Mouse (Mus musculus): ENCODE results near the gene Pla2g4d. TPM values are rescaled to one million over a fixed set of nuclear protein-coding genes. Genes with fewer than 3 reads are reported as not detected.

Pla2g4d gene
- not detected for total RNA-seq (2018; cell fraction: chromatin; rRNA removed)
- not detected for total RNA-seq (2018; cell fraction: cytosol; rRNA removed)
- not detected for total RNA-seq (2018; cell fraction: nucleus; rRNA removed)
- polyA plus RNA-seq (2018) = not detected in 3 replicates

- no peaks in the 10 kb centered on the region for H3K36me3 ChIP-seq (ENCODE audit: inconsistent target)
- H3K4me3 ChIP-seq (ENCODE audit: inconsistent target) = no peak within 1 kb of the TSS
- H3K79me2 ChIP-seq (ENCODE audit: inconsistent target) = no peaks in the 10 kb centered on the region
- H3K27ac ChIP-seq = no peak within 1 kb of the TSS
- 71% methylated on average over 5 of the region's 5 CpGs for WGBS (ENCODE audit: missing documents)
These were observed at the start of gene Pla2g4d for GRCm38 (mm10) chr2:120288995-120289394. Gene Pla2g4d, minus strand, starts transcription at chr2:120289197.

- peaks cover 86% of the 10 kb centered on the region for H3K36me3 ChIP-seq (ENCODE audit: inconsistent target)
- no peak overlapping the region for H3K27ac ChIP-seq
- WGBS (ENCODE audit: missing documents) = 100% methylated on average over 2 of the region's 2 CpGs
- no peaks in the 10 kb centered on the region; the same call in 1 of the 2 replicates for H3K79me2 ChIP-seq (ENCODE audit: inconsistent target)
- H3K4me3 ChIP-seq (ENCODE audit: inconsistent target) = no peak overlapping the region
These were observed 48.9 kb upstream of the Pla2g4d start for GRCm38 (mm10) chr2:120337886-120338285.

- no peak overlapping the region for H3K27ac ChIP-seq
- no peaks in the 10 kb centered on the region; the same call in 1 of the 2 replicates for H3K79me2 ChIP-seq (ENCODE audit: inconsistent target)
- peaks cover 91% of the 10 kb centered on the region for H3K36me3 ChIP-seq (ENCODE audit: inconsistent target)
- H3K4me3 ChIP-seq (ENCODE audit: inconsistent target) = no peak overlapping the region
- 92% methylated on average over 4 of the region's 4 CpGs for WGBS (ENCODE audit: missing documents)
These were observed 42.6 kb upstream of the Pla2g4d start for GRCm38 (mm10) chr2:120331575-120331974.

- Histone ChIP-seq H3K4me3 (ENCODE audit: inconsistent target) (no peak overlapping the region), H3K27ac (no peak overlapping the region), H3K79me2 (ENCODE audit: inconsistent target) (no peaks in the 10 kb centered on the region), H3K36me3 (ENCODE audit: inconsistent target) (peaks cover 41% of the 10 kb centered on the region)
- 94% methylated on average over 4 of the region's 4 CpGs for WGBS (ENCODE audit: missing documents)
These were observed 26.1 kb upstream of the Pla2g4d start for GRCm38 (mm10) chr2:120315077-120315476.

- WGBS (ENCODE audit: missing documents) = 91% methylated on average over 4 of the region's 4 CpGs
- no peaks in the 10 kb centered on the region for H3K79me2 ChIP-seq (ENCODE audit: inconsistent target)
- no peak overlapping the region for H3K4me3 ChIP-seq (ENCODE audit: inconsistent target)
- H3K27ac ChIP-seq = no peak overlapping the region
- peaks cover 35% of the 10 kb centered on the region for H3K36me3 ChIP-seq (ENCODE audit: inconsistent target)
These were observed 25.5 kb upstream of the Pla2g4d start for GRCm38 (mm10) chr2:120314487-120314886.

GRCm38 (mm10) chr2:120313976-120314375, 25.0 kb upstream of the Pla2g4d start, which contains the start of gene Pla2g4f:
Gene Pla2g4f, minus strand, starts transcription at chr2:120314165.
- Histone ChIP-seq H3K4me3 (ENCODE audit: inconsistent target) (no peak within 1 kb of the TSS), H3K36me3 (ENCODE audit: inconsistent target) (peaks cover 30% of the 10 kb centered on the region), H3K79me2 (ENCODE audit: inconsistent target) (no peaks in the 10 kb centered on the region), H3K27ac (no peak within 1 kb of the TSS)
- whole genome bisulfite sequencing (ENCODE audit: missing documents) = 63% methylated on average over 3 of the region's 3 CpGs

- WGBS (ENCODE audit: missing documents) = 90% methylated on average over 7 of the region's 7 CpGs
- Histone ChIP-seq H3K36me3 (ENCODE audit: inconsistent target) (peaks cover 14% of the 10 kb centered on the region; the same call in 1 of the 2 replicates), H3K79me2 (ENCODE audit: inconsistent target) (no peaks in the 10 kb centered on the region), H3K27ac (no peak overlapping the region), H3K4me3 (ENCODE audit: inconsistent target) (no peak overlapping the region)
These were observed 23.4 kb upstream of the Pla2g4d start for GRCm38 (mm10) chr2:120312276-120312825.

GRCm38 (mm10) chr2:120304113-120304512, 15.1 kb upstream of the Pla2g4d start:
- H3K4me3 ChIP-seq (ENCODE audit: inconsistent target) = no peak overlapping the region
- no peaks in the 10 kb centered on the region for H3K36me3 ChIP-seq (ENCODE audit: inconsistent target)
- 57% methylated on average over 3 of the region's 3 CpGs for WGBS (ENCODE audit: missing documents)
- no peak overlapping the region for H3K27ac ChIP-seq
- no peaks in the 10 kb centered on the region for H3K79me2 ChIP-seq (ENCODE audit: inconsistent target)

- H3K27ac ChIP-seq = no peak overlapping the region
- no peak overlapping the region for H3K4me3 ChIP-seq (ENCODE audit: inconsistent target)
- no peaks in the 10 kb centered on the region for H3K79me2 ChIP-seq (ENCODE audit: inconsistent target)
- H3K36me3 ChIP-seq (ENCODE audit: inconsistent target) = no peaks in the 10 kb centered on the region
- WGBS (ENCODE audit: missing documents) = 95% methylated on average over 6 of the region's 6 CpGs
These were observed 12.1 kb upstream of the Pla2g4d start for GRCm38 (mm10) chr2:120301076-120301475.

- no peak overlapping the region for H3K27ac ChIP-seq
- WGBS (ENCODE audit: missing documents) = 73% methylated on average over 4 of the region's 4 CpGs
- H3K4me3 ChIP-seq (ENCODE audit: inconsistent target) = no peak overlapping the region
- H3K36me3 ChIP-seq (ENCODE audit: inconsistent target) = no peaks in the 10 kb centered on the region
- no peaks in the 10 kb centered on the region for H3K79me2 ChIP-seq (ENCODE audit: inconsistent target)
These were observed 10.9 kb upstream of the Pla2g4d start for GRCm38 (mm10) chr2:120299866-120300265.

- Histone ChIP-seq H3K79me2 (ENCODE audit: inconsistent target) (no peaks in the 10 kb centered on the region), H3K4me3 (ENCODE audit: inconsistent target) (no peak overlapping the region), H3K36me3 (ENCODE audit: inconsistent target) (no peaks in the 10 kb centered on the region), H3K27ac (no peak overlapping the region)
- WGBS (ENCODE audit: missing documents) = 17% methylated on average over 2 of the region's 2 CpGs
These were observed 7.2 kb upstream of the Pla2g4d start for GRCm38 (mm10) chr2:120296160-120296559.

GRCm38 (mm10) chr2:120291471-120292078, 2.6 kb upstream of the Pla2g4d start:
- no peaks in the 10 kb centered on the region for H3K36me3 ChIP-seq (ENCODE audit: inconsistent target)
- H3K79me2 ChIP-seq (ENCODE audit: inconsistent target) = no peaks in the 10 kb centered on the region
- H3K4me3 ChIP-seq (ENCODE audit: inconsistent target) = no peak overlapping the region
- WGBS (ENCODE audit: missing documents) = 70% methylated on average over 5 of the region's 9 CpGs
- H3K27ac ChIP-seq = no peak overlapping the region

- no peak overlapping the region for H3K4me3 ChIP-seq (ENCODE audit: inconsistent target)
- no peaks in the 10 kb centered on the region for H3K79me2 ChIP-seq (ENCODE audit: inconsistent target)
- H3K27ac ChIP-seq = no peak overlapping the region
- 89% methylated on average over 3 of the region's 3 CpGs for WGBS (ENCODE audit: missing documents)
- H3K36me3 ChIP-seq (ENCODE audit: inconsistent target) = no peaks in the 10 kb centered on the region
These were observed 596 bp downstream of the Pla2g4d start for GRCm38 (mm10) chr2:120288401-120288800.

- 27% methylated on average over 4 of the region's 4 CpGs for WGBS (ENCODE audit: missing documents)
- no peaks in the 10 kb centered on the region for H3K79me2 ChIP-seq (ENCODE audit: inconsistent target)
- no peaks in the 10 kb centered on the region for H3K36me3 ChIP-seq (ENCODE audit: inconsistent target)
- no peak overlapping the region for H3K4me3 ChIP-seq (ENCODE audit: inconsistent target)
- no peak overlapping the region for H3K27ac ChIP-seq
These were observed 3.4 kb downstream of the Pla2g4d start for GRCm38 (mm10) chr2:120285639-120286038.

GRCm38 (mm10) chr2:120284705-120285104, 4.3 kb downstream of the Pla2g4d start:
- Histone ChIP-seq H3K4me3 (ENCODE audit: inconsistent target) (no peak overlapping the region), H3K79me2 (ENCODE audit: inconsistent target) (no peaks in the 10 kb centered on the region), H3K27ac (no peak overlapping the region), H3K36me3 (ENCODE audit: inconsistent target) (no peaks in the 10 kb centered on the region)

Data from macrophage (primary cell).